Mouse (Mus musculus) monocyte, adult 5-6 weeks (primary cell): ENCODE measurements at regions not wholly inside any gene's neighbourhood (a gene's known extent, or its start where the extent isn't known, plus 50 kb on each side); places are given as distances from the start of the nearest gene placed in this dataset.

Source experiments
- ATAC-seq: fragments of 153-309, 156-312 bp; replicated peaks from 2 replicates; pipeline ENCODE4 v1.8.0; 2017; ENCODE audit warnings: mild to moderate bottlenecking; ENCODE audit not compliant: low TSS enrichment, insufficient number of reproducible peaks, severe bottlenecking, poor library complexity, low FRiP score

DNA sequence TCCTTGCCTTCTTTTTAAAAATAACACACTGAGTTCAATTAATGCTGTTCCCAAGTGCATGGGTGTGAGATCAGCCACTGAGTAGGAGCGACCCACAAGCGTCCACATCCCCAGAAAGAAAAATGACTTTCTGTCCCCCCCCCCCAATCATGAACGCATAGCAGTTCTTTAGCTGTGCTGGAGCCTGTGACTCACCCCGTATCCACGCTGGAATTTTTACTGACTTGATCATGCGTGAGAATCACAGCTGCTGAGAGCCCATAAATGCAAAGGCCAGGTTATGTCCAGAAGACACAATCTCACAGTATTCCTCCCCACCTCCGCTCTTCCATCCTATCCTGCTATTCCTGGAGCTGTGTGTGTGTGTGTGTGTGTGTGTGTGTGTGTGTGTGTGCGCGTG, 53.3 kb downstream of the Fos start:
- no peak for ATAC-seq

DNA sequence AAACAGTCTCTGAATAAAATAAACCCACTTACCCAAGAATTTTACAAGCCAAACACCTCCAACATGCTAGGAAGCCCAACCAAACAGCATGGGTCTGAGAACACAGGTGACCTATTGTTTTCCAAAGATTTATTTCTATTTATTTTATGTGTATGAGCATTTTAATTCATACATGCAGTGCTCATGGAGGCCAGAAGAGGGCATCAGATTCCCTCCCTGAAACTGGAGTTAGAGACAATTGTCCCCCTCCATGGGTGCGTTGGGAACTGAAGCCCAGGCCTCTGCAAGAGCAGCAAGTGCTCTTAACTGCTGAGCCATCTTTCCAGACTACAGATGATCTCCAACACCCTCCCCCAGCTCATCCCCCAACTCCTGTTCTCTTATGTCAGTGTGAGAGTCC, 57.9 kb downstream of the Fos start:
- ATAC-seq: no peak

DNA sequence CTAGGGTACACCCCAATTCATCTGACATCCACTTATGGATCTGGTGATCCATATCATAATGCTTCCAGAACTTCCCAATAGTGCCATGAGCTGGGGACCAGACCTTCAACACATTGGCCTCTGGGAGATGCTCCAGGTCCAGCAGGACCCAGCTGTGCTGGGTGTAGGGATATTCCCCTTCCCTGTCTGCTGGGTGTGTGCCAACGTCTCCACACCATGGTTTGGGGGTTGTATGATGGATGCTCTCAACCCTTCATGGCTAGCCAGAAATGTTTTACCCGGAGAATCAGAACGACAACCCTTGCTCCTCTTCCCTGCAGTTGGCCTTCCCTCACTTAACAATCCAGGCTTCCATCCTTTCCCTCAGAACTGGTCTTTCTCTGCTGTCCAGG, 58.5 kb downstream of the Fos start:
- ATAC-seq: no peak

- peak; percentile 73 for ATAC-seq
Observed at GRCm38 (mm10) chr12:85532613-85533460, 59.1 kb downstream of the Fos start.

GRCm38 (mm10) chr12:85533603-85534002, 59.9 kb downstream of the Fos start:
- ATAC-seq: no peak

DNA sequence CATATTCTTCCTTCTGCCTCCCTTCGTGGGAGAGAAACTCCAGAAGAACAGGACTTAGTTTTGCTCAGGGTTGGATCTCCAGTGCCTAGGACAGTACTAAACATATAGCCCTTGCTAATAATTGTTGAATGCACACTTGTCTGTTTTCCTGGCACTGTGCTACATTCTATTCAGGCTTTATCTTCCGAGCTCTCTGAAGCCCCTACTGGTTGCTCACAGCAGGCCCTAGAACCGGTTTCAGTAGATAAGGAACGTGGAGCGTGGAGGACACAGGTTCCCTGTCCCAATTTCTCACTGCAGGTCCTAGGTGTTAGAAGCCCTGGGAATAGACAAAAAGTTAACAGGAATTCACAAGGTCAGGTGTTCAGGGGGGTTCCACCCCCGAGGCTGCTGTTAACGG, 59.4 kb upstream of the Jdp2 start:
- no peak for ATAC-seq

GRCm38 (mm10) chr12:85541153-85541552, 57.7 kb upstream of the Jdp2 start:
- peak; percentile 60 for ATAC-seq

- ATAC-seq: no peak
Observed at GRCm38 (mm10) chr12:85542881-85543280, 55.9 kb upstream of the Jdp2 start.

DNA sequence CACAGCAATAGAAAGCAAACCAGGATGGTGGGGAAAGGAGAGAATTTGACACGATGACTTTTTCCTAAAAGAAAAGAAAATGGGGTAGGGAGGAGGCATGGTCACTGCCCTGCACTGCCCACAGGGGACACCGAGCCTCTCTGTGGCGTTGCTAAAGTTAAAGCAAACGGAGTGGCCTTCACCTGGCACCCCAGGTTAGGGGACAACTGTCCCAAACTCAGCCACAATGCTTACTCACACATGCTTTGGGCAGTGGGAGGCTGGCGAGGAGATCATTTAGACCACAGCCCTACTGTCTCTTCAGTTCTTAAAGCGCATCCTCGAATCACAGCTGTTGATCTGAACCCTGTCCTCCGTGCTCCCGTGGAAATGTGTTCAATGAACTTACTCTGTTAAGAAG, 55.3 kb upstream of the Jdp2 start:
- no peak for ATAC-seq

DNA sequence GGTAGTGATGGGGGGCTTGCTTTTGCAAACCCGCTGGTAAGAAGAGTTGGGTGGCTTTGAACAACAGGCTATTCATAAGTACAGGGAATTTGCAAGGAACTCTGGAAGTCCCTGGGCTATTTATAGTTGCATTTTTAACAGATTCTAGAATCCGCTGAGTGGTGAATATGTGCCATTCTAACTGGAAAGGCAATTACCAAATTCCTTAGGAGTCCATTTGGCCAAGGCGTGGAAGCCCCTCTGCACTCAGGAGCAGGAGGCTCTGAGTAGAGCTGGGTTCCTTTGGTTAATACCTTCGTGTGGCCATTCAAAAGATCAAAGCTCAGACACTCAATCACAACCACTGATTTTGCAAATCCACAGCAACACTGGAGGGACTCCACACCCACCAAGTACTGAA, 54.0 kb upstream of the Jdp2 start:
- no peak for ATAC-seq

- no peak for ATAC-seq
Observed at GRCm38 (mm10) chr12:85545718-85546117, 53.1 kb upstream of the Jdp2 start.

- no peak for ATAC-seq
Observed at GRCm38 (mm10) chr12:85548076-85548475, 50.8 kb upstream of the Jdp2 start.
